Comparison of ENCODE assay signal across 13 mouse cellular contexts in genomic region chrX:169794831-169795311, GRCm38 (mm10). TPM values are rescaled to one million over a fixed set of nuclear protein-coding genes. Genes with fewer than 3 reads are reported as not detected.
DNase-seq lines count a peak whose midpoint lies in the region; ATAC-seq and TF ChIP-seq lines count a peak whose summit lies in the region.
"Had no signal": no experiment of that assay in that cellular context is flagged by ENCODE, and none has a peak within 500 bp of the region (broad histone marks: within the 10 kb centered on the region; RNA-seq: fewer than 3 reads in every experiment).

No protein-coding gene starts in this region.

- H3K27ac ChIP-seq in kidney, adult 2 months (ENCODE audit: insufficient read depth, low read depth, low read length), result no peak overlapping the region
- H3K27ac ChIP-seq in kidney, embryonic 15.5 days, result no peak overlapping the region
- peak overlapping the region; percentile 62 for H3K27ac ChIP-seq in embryonic fibroblast, embryonic 13.5 days (ENCODE audit: insufficient read depth, low read length)
- H3K27ac ChIP-seq in forebrain, embryonic 11.5 days (ENCODE audit: low read depth, low read length), result no peak overlapping the region
- H3K27ac ChIP-seq in intestine, embryonic 15.5 days, result no peak overlapping the region
- H3K27ac ChIP-seq: heart, embryonic 13.5 days; liver, embryonic 15.5 days had no signal

- H3K4me3 ChIP-seq in kidney, adult 2 months (ENCODE audit: insufficient read depth, low read depth, low read length), result no peak overlapping the region
- H3K4me3 ChIP-seq in kidney, embryonic 15.5 days (replicated peaks), result no peak overlapping the region
- H3K4me3 ChIP-seq in embryonic fibroblast, embryonic 13.5 days (ENCODE audit: insufficient read depth, low read length), result no peak overlapping the region
- no peak overlapping the region for H3K4me3 ChIP-seq in forebrain, embryonic 11.5 days (ENCODE audit: low read depth, low read length)
- no peak overlapping the region for H3K4me3 ChIP-seq in intestine, embryonic 15.5 days (replicated peaks)
- H3K4me3 ChIP-seq: heart, embryonic 13.5 days; liver, embryonic 15.5 days had no signal

- no peak overlapping the region for H3K9ac ChIP-seq in kidney, embryonic 15.5 days
- H3K9ac ChIP-seq in forebrain, embryonic 11.5 days (ENCODE audit: low read length), result no peak overlapping the region
- H3K9ac ChIP-seq in intestine, embryonic 15.5 days, result no peak overlapping the region
- H3K9ac ChIP-seq: heart, embryonic 13.5 days; liver, embryonic 15.5 days had no signal

- no peak overlapping the region for H3K4me2 ChIP-seq in kidney, embryonic 15.5 days
- H3K4me2 ChIP-seq in forebrain, embryonic 11.5 days (ENCODE audit: low read depth, low read length, severe bottlenecking), result no peak overlapping the region
- H3K4me2 ChIP-seq in intestine, embryonic 15.5 days (replicated peaks), result no peak overlapping the region
- H3K4me2 ChIP-seq: heart, embryonic 13.5 days; liver, embryonic 15.5 days had no signal

- TF ChIP-seq POLR2A in kidney, adult 2 months (IDR thresholded peaks at IDR 0.05; ENCODE audit: low read depth, low read length), result no peak
- TF ChIP-seq POLR2A in embryonic fibroblast, embryonic 13.5 days (IDR thresholded peaks at IDR 0.05; ENCODE audit: low read depth, low read length), result no peak

- no peak for TF ChIP-seq CTCF in kidney, adult 2 months (conservative IDR thresholded peaks at IDR 0.05; ENCODE audit: insufficient read depth, insufficient read length, low read depth, low read length)
- no peak for TF ChIP-seq CTCF in embryonic fibroblast, embryonic 13.5 days (IDR thresholded peaks at IDR 0.05; ENCODE audit: borderline replicate concordance, insufficient read depth, low read length)

- no peaks in the 10 kb centered on the region for H3K9me3 ChIP-seq in kidney, embryonic 15.5 days (replicated peaks)
- H3K9me3 ChIP-seq in forebrain, embryonic 11.5 days (ENCODE audit: control insufficient read depth, low read length), result no peaks in the 10 kb centered on the region
- H3K9me3 ChIP-seq in intestine, embryonic 15.5 days, result no peaks in the 10 kb centered on the region
- H3K9me3 ChIP-seq: heart, embryonic 13.5 days; liver, embryonic 15.5 days had no signal

- no peaks in the 10 kb centered on the region for H3K27me3 ChIP-seq in kidney, adult 2 months (replicated peaks; ENCODE audit: control insufficient read depth, insufficient read depth, low read length)
- H3K27me3 ChIP-seq in kidney, embryonic 15.5 days, result peaks cover 20% of the 10 kb centered on the region
- H3K27me3 ChIP-seq in forebrain, embryonic 11.5 days (ENCODE audit: control insufficient read depth, insufficient read depth, low read length), result no peaks in the 10 kb centered on the region; the same call in 1 of the 2 replicates
- H3K27me3 ChIP-seq in intestine, embryonic 15.5 days (replicated peaks), result no peaks in the 10 kb centered on the region
- H3K27me3 ChIP-seq: heart, embryonic 13.5 days; liver, embryonic 15.5 days had no signal

- no peaks in the 10 kb centered on the region for H3K4me1 ChIP-seq in kidney, adult 2 months (ENCODE audit: control insufficient read depth, insufficient read depth, low read length)
- H3K4me1 ChIP-seq in kidney, embryonic 15.5 days, result no peaks in the 10 kb centered on the region
- no peaks in the 10 kb centered on the region; the same call in 1 of the 2 replicates for H3K4me1 ChIP-seq in embryonic fibroblast, embryonic 13.5 days (ENCODE audit: control insufficient read depth, insufficient read depth, low read length)
- H3K4me1 ChIP-seq in forebrain, embryonic 11.5 days (replicated peaks; ENCODE audit: control insufficient read depth, insufficient read depth, low read length), result no peaks in the 10 kb centered on the region
- no peaks in the 10 kb centered on the region for H3K4me1 ChIP-seq in intestine, embryonic 15.5 days (replicated peaks)
- H3K4me1 ChIP-seq: heart, embryonic 13.5 days; liver, embryonic 15.5 days had no signal

- WGBS in kidney, adult 2 months, result 56% methylated on average over 7 of the region's 7 CpGs
- 62% methylated on average over 7 of the region's 7 CpGs for WGBS in kidney, embryonic 15.5 days
- WGBS in forebrain, embryonic 11.5 days, result 51% methylated on average over 7 of the region's 7 CpGs
- WGBS in intestine, embryonic 15.5 days, result 54% methylated on average over 7 of the region's 7 CpGs

- DNase-seq in kidney, adult 2 months, result peak; percentile 63
- DNase-seq in adrenal gland, adult (ENCODE audit: inconsistent age in 2 of 2, low spot score in 1 of 2), result peak; percentile 83 to 90
- peak; percentile 6 for DNase-seq in lung, postnatal 25 days (ENCODE audit: low spot score)
- no peak for DNase-seq in forebrain, embryonic 11.5 days (ENCODE audit: low spot score)
- DNase-seq in cerebellum, adult 9-11 months, result no peak
- DNase-seq: cerebellum, adult 9-10 months had no signal

- ATAC-seq in kidney, embryonic 15.5 days (replicated peaks; ENCODE audit: low FRiP score), result no peak
- no peak for ATAC-seq in forebrain, embryonic 11.5 days (replicated peaks; ENCODE audit: low FRiP score)
- no peak for ATAC-seq in intestine, embryonic 15.5 days
- ATAC-seq: midbrain, embryonic 16.5 days had no signal

- no peaks in the 10 kb centered on the region for H3K36me3 ChIP-seq in kidney, adult 2 months (ENCODE audit: control insufficient read depth, insufficient read depth, low read length)
- H3K36me3 ChIP-seq in kidney, embryonic 15.5 days, result no peaks in the 10 kb centered on the region
- H3K36me3 ChIP-seq in forebrain, embryonic 11.5 days (ENCODE audit: control insufficient read depth, insufficient read depth, low read length), result no peaks in the 10 kb centered on the region
- H3K36me3 ChIP-seq in intestine, embryonic 15.5 days, result no peaks in the 10 kb centered on the region
- H3K36me3 ChIP-seq: heart, embryonic 13.5 days; liver, embryonic 15.5 days had no signal

RNA-seq across cellular contexts. Expression of gene 4933400A11Rik, which starts 15.4 kb away (rescaled TPM):
- polyA plus RNA-seq in kidney, adult 2 months (2012; rRNA removed), result not detected in 2 replicates
- polyA plus RNA-seq in kidney, embryonic 15.5 days (2015; fragmentation: Nextera tagmentation; extraction: Ambion mirVana), result 0.17 and 0.22 TPM in 2 replicates
- polyA plus RNA-seq in embryonic fibroblast, embryonic 13.5 days (2011; ENCODE audit: insufficient read length, low read depth, missing spikeins), result not detected in 2 replicates
- 0.36 TPM in 1 of 2 replicates, not detected in the other for polyA plus RNA-seq in forebrain, embryonic 11.5 days (2014; fragmentation: Nextera tagmentation; extraction: Ambion mirVana)
- polyA plus RNA-seq in intestine, embryonic 15.5 days (2015; fragmentation: Nextera tagmentation; extraction: Ambion mirVana), result 0.15 and 0.25 TPM in 2 replicates
- polyA plus RNA-seq: liver, embryonic 15.5 days; midbrain, embryonic 16.5 days; spleen, adult 2 months had no signal

Comparison
In these comparisons a context has a peak if more than half of its experiments do, and no peak if none do; other contexts are left out.
1. DNase-seq: peak in kidney, adult 2 months (single experiment), adrenal gland, adult (2 of 2) and lung, postnatal 25 days (single experiment); none in forebrain, embryonic 11.5 days (single experiment) and cerebellum, adult 9-11 months (single experiment).